16 mouse cellular contexts compared by ENCODE assay signal in genomic region chr15:102839688-102840087, GRCm38 (mm10).
DNase-seq lines count a peak whose midpoint lies in the region; ATAC-seq and TF ChIP-seq lines count a peak whose summit lies in the region.
"Had no signal": no experiment of that assay in that cellular context is flagged by ENCODE, and none has a peak within 500 bp of the region (broad histone marks: within the 10 kb centered on the region; RNA-seq: fewer than 3 reads in every experiment).

No protein-coding gene starts in this region.

- no peak overlapping the region for H3K27ac ChIP-seq in heart, embryonic 15.5 days
- H3K27ac ChIP-seq: embryonic facial prominence, embryonic 12.5 days; forebrain, embryonic 12.5 days; kidney, postnatal 0 days; liver, embryonic 13.5 days had no signal

- WGBS in heart, embryonic 15.5 days: 70% methylated on average over 5 of the region's 5 CpGs

- H3K79me2 ChIP-seq in myocyte (ENCODE audit: control insufficient read depth, insufficient read depth): no peaks in the 10 kb centered on the region

- no peak overlapping the region for H3ac ChIP-seq in myocyte (ENCODE audit: control insufficient read depth, insufficient read length)

- no peak for TF ChIP-seq POLR2A in myocyte (IDR thresholded peaks at IDR 0.05; ENCODE audit: insufficient read length, low read depth)

- H3K9me3 ChIP-seq in heart, embryonic 15.5 days (replicated peaks): no peaks in the 10 kb centered on the region
- H3K9me3 ChIP-seq: embryonic facial prominence, embryonic 12.5 days; forebrain, embryonic 12.5 days; liver, embryonic 13.5 days had no signal

- intact Hi-C loops in heart, postnatal 25 days (cut with DNase I): no loop called here

- no peak overlapping the region for H3K9ac ChIP-seq in heart, embryonic 15.5 days
- H3K9ac ChIP-seq: embryonic facial prominence, embryonic 12.5 days; forebrain, embryonic 12.5 days; liver, embryonic 13.5 days had no signal

- peaks cover 23% of the 10 kb centered on the region for H3K27me3 ChIP-seq in heart, embryonic 15.5 days
- no peaks in the 10 kb centered on the region for H3K27me3 ChIP-seq in myocyte (ENCODE audit: control insufficient read depth, insufficient read depth, insufficient read length)
- H3K27me3 ChIP-seq: forebrain, embryonic 12.5 days had no signal

- H3K4me1 ChIP-seq in heart, embryonic 15.5 days (replicated peaks): no peaks in the 10 kb centered on the region
- H3K4me1 ChIP-seq: embryonic facial prominence, embryonic 12.5 days; forebrain, embryonic 12.5 days; liver, embryonic 13.5 days had no signal

- no peak overlapping the region for H3K4me2 ChIP-seq in heart, embryonic 15.5 days
- peak overlapping the region; percentile 52 for H3K4me2 ChIP-seq in myocyte (ENCODE audit: low read depth)
- H3K4me2 ChIP-seq: embryonic facial prominence, embryonic 12.5 days; forebrain, embryonic 12.5 days; liver, embryonic 13.5 days had no signal

- 0 out of 2 replicates have a peak, but pooled peaks have one; percentile 47 for ATAC-seq in heart, embryonic 15.5 days (replicated peaks; ENCODE audit: insufficient number of reproducible peaks, insufficient read depth, low FRiP score, low read depth)
- ATAC-seq in megakaryocyte-erythroid progenitor cell, adult 5-6 weeks (replicated peaks; ENCODE audit: low FRiP score, low TSS enrichment, poor library complexity, severe bottlenecking): no peak
- ATAC-seq: inflammation-experienced regulatory T-cells, adult 6 months had no signal

- no peaks in the 10 kb centered on the region for H3K36me3 ChIP-seq in heart, embryonic 15.5 days
- H3K36me3 ChIP-seq in myocyte (ENCODE audit: control insufficient read depth, insufficient read depth): no peaks in the 10 kb centered on the region
- H3K36me3 ChIP-seq: embryonic facial prominence, embryonic 12.5 days; forebrain, embryonic 12.5 days; liver, embryonic 13.5 days had no signal

- DNase-seq in heart, postnatal 25 days (ENCODE audit: low spot score): no peak
- DNase-seq in right cerebral cortex, adult 2 months (ENCODE audit: low spot score in 2 of 2): peak; percentile 8 to 11
- no peak for DNase-seq in right cerebral cortex, postnatal 14 days
- DNase-seq in adrenal gland, adult 2 months: peak; percentile 34
- DNase-seq in cerebellum, postnatal 25 days: no peak
- DNase-seq: cerebellum, postnatal 10 days; gastrocnemius, postnatal 14 days; liver, embryonic 13.5 days; thymus, postnatal 36 days had no signal

- no peak overlapping the region for H3K4me3 ChIP-seq in heart, embryonic 15.5 days
- no peak overlapping the region for H3K4me3 ChIP-seq in myocyte
- H3K4me3 ChIP-seq: embryonic facial prominence, embryonic 12.5 days; forebrain, embryonic 12.5 days; liver, embryonic 13.5 days had no signal

TF ChIP-seq in myocyte, 11 proteins besides CTCF, POLR2A, EP300 and RAD21:
- no peak for TF ChIP-seq REST (IDR thresholded peaks at IDR 0.05; ENCODE audit: insufficient read depth, insufficient read length)
- TF ChIP-seq CEBPB (IDR thresholded peaks at IDR 0.05; ENCODE audit: insufficient read depth, poor library complexity, severe bottlenecking): no peak
- no peak for TF ChIP-seq MAX (IDR thresholded peaks at IDR 0.05; ENCODE audit: low read depth)
- TF ChIP-seq TCF3 (IDR thresholded peaks at IDR 0.05; ENCODE audit: insufficient read length, low read depth): no peak
- no peak for TF ChIP-seq TCF12 (IDR thresholded peaks at IDR 0.05; ENCODE audit: insufficient read depth, poor library complexity, severe bottlenecking)
- peak in 2 of 3 experiments; percentile 69 to 79 for TF ChIP-seq MYOD1 (IDR thresholded peaks at IDR 0.05; ENCODE audit: control insufficient read depth in 1 of 3, insufficient read length in 2 of 3, low read depth in 2 of 3)
- TF ChIP-seq SRF (IDR thresholded peaks at IDR 0.05; ENCODE audit: control insufficient read depth, insufficient read length, low read depth): no peak
- peak in 2 of 3 experiments; percentile 36 to 87 for TF ChIP-seq MYOG (IDR thresholded peaks at IDR 0.05; ENCODE audit: control insufficient read depth in 1 of 3, insufficient read depth in 1 of 3, insufficient read length in 2 of 3, low read depth in 2 of 3)
- TF ChIP-seq E2F4 (IDR thresholded peaks at IDR 0.05; ENCODE audit: insufficient read depth): no peak
- no peak for TF ChIP-seq USF1 (IDR thresholded peaks at IDR 0.05; ENCODE audit: low read depth)
- no peak for TF ChIP-seq POLR2AphosphoS2 (IDR thresholded peaks at IDR 0.05; ENCODE audit: insufficient read length, low read depth)

Comparison
In these comparisons a context has a peak if more than half of its experiments do, and no peak if none do; other contexts are left out.
1. DNase-seq: peak in right cerebral cortex, adult 2 months (2 of 2) and adrenal gland, adult 2 months (single experiment); none in heart, postnatal 25 days (single experiment), right cerebral cortex, postnatal 14 days (single experiment) and cerebellum, postnatal 25 days (0 of 2).